Mouse (Mus musculus): ENCODE results near the gene Hnrnpl.
"Not testable (repeated sequence)": the region's sequence is repeated elsewhere in the genome, so short reads cannot be mapped to it uniquely, and the experiment has no call there.

Gene Hnrnpl

GRCm38 (mm10) chr7:28827338-28827737 lies 19.0 kb downstream of the Hnrnpl start:
- no peak for DNase-seq (ENCODE audit: extremely low spot score, low read depth, low spot score)

DNA sequence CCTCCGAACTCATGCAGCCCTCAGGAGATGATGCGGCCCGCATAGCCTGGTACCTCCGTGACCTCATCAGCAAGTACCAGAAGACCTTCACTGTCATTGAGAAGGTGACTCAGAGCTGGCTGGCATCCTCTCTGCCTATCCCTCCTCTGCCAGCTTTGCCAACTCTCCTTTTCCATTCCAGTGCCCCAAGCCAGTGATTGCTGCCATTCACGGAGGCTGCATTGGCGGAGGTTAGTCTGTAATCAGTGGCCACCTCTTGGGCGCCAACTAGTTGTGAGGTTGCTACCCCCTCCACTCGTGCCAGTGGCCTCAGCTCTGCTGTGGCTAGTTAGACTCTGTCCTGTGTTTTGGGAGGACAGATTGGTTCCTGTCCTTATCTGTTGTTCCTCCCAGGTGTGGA lies 21.5 kb downstream of the Hnrnpl start:
- no peak for DNase-seq (ENCODE audit: extremely low spot score, low read depth, low spot score)

- no peak for DNase-seq (ENCODE audit: extremely low spot score, low read depth, low spot score)
Observed at GRCm38 (mm10) chr7:28830981-28831380, 22.6 kb downstream of the Hnrnpl start.

GRCm38 (mm10) chr7:28831411-28832125 lies 23.2 kb downstream of the Hnrnpl start:
- no peak for DNase-seq (ENCODE audit: extremely low spot score, low read depth, low spot score)

DNA sequence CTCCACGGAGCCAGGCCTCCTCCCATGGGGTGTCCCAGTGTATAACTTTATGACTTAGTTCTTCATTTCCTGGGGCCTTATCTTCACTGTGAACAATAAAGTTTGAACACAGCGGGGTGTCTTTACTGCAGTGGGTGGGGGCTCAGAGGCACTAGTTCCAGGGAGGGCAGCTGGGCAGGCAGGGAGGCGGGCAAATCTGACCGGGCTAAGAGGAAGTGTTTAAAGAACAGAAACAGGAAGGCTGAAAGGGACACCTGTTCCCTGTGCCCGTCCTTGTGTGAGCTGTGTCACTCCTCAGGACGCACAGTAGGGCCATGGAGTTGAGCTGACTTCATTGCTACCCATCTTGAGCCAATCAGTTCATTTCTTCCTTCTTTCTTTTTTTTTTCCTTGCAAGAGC lies 23.8 kb downstream of the Hnrnpl start:
- no peak for DNase-seq (ENCODE audit: extremely low spot score, low read depth, low spot score)

GRCm38 (mm10) chr7:28833723-28834347 lies 25.5 kb downstream of the Hnrnpl start, which contains the start of gene Lgals4:
Gene Lgals4 (plus strand): TSS chr7:28833854.
- DNase-seq (ENCODE audit: extremely low spot score, low read depth, low spot score) = no peak

DNA sequence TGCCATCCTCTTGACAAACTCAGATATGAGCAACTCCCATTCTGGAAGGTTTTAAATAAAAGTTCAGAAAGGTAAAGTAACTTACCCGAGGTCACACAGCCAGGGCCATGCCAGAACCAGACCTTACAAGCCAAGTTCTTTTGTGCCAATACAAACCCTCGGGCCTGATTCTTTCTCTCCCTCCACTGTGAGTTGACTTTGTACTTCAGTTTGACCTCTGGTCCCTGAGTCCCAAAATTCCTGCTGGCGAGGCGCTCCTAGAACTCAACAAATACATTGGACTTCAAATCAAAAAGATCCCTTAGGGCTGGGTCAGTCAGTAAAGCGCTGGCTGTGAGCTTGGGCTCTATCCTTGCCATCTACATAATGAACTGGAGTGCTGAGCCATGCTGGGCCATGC lies 28.6 kb downstream of the Hnrnpl start:
- no peak for DNase-seq (ENCODE audit: extremely low spot score, low read depth, low spot score)

DNA sequence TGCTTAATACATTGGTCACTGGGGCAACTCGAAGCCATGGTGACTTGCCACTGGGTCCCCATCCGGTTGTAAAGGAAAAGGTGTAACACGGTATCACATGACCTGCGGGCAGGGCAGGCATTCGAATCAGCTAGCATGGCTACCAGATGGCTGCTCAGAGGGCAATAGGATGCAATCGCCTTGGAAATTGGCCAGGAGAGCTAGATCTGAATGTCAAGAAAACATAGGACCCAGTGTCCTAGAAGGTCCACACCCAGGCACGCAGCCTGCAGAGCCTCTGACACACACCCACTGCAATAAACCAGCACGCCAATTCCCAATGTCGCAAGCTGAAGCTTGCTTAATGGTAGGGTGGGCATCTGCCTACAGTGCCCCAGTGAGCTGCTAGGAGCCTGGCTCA lies 30.0 kb downstream of the Hnrnpl start:
- no peak for DNase-seq (ENCODE audit: extremely low spot score, low read depth, low spot score)

GRCm38 (mm10) chr7:28847273-28847672 lies 38.9 kb downstream of the Hnrnpl start:
- DNase-seq (ENCODE audit: extremely low spot score, low read depth, low spot score) = no peak

DNA sequence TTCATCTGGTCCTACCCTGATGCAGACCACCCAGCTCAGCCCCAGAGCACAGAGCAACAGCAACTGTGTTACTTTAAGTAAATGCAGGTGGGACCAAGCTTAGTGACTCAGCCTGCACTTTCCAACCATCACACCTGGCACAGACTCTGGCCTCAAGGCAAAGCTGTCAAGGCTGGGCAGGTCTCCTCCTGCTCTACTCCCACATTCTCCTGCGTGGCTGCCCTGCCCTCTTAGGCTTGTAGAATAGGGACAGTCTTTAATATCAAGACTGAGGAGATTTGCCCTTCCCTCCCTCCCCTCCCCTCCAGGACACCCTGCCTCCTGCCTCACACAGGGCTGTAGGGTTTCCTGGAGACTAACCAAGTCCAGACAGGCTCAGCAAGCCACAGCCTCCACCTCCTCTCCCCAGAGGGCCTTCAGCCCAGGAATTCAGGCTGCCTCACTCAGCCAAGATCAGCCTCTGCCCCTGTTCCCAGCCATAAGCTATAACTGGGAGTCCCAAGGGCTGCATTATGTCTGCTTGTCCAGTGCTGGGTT lies 41.4 kb downstream of the Hnrnpl start:
- DNase-seq (ENCODE audit: extremely low spot score, low read depth, low spot score) = no peak

DNA sequence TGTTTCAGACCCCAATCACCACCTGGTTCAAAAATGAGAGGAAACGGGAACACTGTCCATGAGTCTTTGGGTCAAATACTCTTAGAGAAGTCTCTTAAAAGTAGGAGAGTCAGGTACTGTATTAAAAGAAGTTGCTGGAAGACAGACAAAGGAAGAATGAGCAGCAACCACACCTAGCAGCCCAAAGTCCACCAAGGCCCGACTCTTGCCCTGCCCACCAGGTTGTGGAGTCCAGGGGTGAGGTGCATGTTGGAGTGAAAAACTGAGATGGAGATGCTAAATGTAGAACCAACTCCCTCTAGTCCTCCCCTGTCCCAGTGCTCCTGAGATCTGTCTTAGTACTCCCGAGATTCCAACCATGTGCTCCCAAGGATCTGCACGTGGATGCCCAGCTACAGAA lies 42.3 kb downstream of the Hnrnpl start:
- DNase-seq (ENCODE audit: extremely low spot score, low read depth, low spot score) = no peak

- DNase-seq (ENCODE audit: extremely low spot score, low read depth, low spot score) = no peak
Observed at GRCm38 (mm10) chr7:28859953-28860352, 51.6 kb downstream of the Hnrnpl start.

GRCm38 (mm10) chr7:28860898-28861297 lies 52.6 kb downstream of the Hnrnpl start:
- DNase-seq (ENCODE audit: extremely low spot score, low read depth, low spot score) = no peak

DNA sequence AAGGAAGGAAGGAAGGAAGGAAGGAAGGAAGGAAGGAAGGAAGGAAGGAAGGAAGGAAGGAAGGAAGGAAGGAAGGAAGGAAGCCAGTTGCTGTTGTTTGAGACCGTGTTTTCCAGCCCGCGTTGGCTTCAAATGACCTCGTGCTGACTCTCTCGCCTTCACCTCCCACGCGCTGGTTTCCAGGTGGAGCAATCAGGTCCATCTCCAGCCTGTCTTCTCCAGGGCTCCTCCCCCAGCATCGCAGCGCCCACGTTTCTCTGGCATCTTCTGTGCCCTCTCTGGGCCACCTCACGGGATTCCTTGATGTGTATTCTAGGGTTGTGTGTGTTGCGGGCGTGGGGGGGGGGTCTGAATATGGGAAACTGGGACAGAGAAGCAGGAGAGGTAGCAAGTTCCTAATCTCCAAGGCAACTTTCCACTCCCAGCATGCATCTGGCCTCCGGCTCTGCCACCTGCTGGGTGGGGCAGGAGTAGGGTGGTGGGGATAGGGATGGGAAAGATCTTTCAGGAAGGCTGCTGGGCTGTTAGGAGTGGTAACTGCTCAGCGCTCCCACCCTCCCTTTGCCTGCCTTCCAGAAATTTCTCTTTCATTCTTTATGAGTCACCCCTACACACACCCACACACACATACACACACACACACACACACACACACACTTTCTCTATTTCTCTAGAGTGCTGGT lies 54.6 kb downstream of the Hnrnpl start:
- DNase-seq (ENCODE audit: extremely low spot score, low read depth, low spot score) = no peak

DNA sequence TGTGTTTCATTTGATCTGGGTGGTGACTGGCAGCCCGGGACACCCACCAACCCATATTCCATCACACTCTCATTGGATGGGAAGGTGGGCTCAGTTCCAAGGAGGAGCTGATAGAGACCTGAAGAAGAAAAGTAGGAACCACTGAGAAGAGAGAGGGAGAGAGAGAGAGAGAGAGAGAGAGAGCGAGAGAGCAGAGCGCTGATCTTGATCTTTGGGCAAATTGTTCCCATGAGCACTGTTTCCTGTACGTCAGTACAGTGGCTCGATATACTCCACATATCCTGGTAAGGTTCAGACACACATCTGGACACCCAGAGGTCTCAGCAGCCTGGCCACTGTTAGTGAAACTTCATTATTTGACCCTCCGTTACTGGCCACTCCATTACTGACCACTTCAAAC lies 55.2 kb downstream of the Hnrnpl start, which contains the start of gene Lgals7:
Gene Lgals7 (plus strand): TSS at position 314 of the 400 bp plus-strand sequence.
- no peak for DNase-seq (ENCODE audit: extremely low spot score, low read depth, low spot score)

DNA sequence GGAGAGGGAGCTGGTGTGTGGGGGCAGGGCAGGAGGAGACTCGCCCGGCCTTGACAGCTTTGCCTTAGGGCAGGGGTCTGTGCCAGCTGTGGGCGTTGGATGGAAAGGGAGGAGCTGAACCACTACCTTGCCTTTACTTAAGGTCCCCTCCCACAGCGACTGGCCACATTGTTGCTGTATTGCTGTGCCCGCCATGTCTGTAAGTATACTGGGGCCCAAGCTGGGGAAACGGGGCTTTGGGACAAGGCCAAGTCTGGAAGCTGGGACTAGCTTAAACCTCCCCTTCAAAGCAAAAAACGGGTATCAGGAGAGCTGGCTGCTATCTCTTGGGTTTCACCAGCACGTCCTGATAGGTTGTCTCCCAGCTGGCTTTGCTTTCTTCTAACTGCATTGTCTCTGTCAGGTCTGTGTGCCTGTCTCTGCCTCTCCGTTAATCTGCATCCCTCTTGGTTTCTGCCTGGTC lies 56.0 kb downstream of the Hnrnpl start:
- no peak for DNase-seq (ENCODE audit: extremely low spot score, low read depth, low spot score)

- no peak for DNase-seq (ENCODE audit: extremely low spot score, low read depth, low spot score)
Observed at GRCm38 (mm10) chr7:28865481-28866300, 57.4 kb downstream of the Hnrnpl start.

- DNase-seq (ENCODE audit: extremely low spot score, low read depth, low spot score) = no peak
Observed at GRCm38 (mm10) chr7:28866769-28867507, 58.6 kb downstream of the Hnrnpl start.

DNA sequence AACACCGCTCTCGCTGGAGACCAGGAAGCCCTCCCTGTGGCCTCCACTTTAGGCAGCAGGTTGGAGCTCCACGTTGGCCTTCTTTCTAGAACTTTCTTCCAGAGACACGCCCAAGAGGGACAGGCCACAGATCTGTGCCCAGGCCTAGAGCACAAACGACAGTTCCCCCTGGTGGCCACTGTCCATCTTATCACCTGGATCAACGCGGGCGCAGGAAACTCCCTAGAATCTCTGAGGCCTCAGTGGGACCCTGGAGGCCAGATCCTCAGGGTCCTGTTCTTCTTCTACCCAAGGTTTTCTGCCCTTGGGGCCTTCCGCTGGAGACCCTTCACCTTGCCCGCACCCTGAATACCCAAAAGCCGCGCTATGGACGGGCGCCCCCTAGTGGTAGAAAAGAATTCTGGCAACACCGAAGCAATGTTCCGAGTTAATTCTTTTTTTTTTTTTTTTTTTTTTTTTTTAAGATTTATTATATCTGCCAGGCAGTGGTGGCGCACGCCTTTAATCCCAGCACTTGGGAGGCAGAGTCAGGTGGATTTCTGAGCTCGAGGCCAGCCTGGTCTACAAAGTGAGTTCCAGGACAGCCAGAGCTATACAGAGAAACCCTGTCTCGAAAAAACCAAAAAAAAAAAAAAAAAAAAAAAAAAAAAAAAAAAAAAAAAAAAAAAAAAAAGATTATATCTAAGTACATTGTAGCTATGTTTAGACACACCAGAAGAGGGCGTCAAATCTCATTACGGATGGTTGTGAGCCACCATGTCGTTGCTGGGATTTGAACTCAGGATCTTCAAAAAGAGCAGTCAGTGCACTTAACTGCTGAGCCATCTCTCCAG lies 59.4 kb downstream of the Hnrnpl start:
- not testable (repeated sequence) for DNase-seq (ENCODE audit: extremely low spot score, low read depth, low spot score)

All from hindlimb bud, embryonic 11.5 days (tissue).